Mouse (Mus musculus) limb, embryonic 10.5 days (tissue): ENCODE measurements around the gene Id1. TPM values are rescaled to one million over a fixed set of nuclear protein-coding genes. Genes with fewer than 3 reads are reported as not detected.

ENCODE experiments used
- DNase-seq: peaks from one replicate; pipeline ENCODE4 v3.0.0-alpha.2; 2017; ENCODE audit warnings: low spot score
- H3K27ac ChIP-seq: fragments of 300-500 bp; sonication (generic); 2 replicates; pipeline ENCODE4 v1.5.1; 2016; ENCODE audit warnings: mild to moderate bottlenecking
- H3K27me3 ChIP-seq: fragments of 300-500 bp; sonication (generic); 2 replicates; pipeline ENCODE4 v1.6.1; 2016; ENCODE audit warnings: low read depth, mild to moderate bottlenecking; ENCODE audit not compliant: poor library complexity, severe bottlenecking
- H3K36me3 ChIP-seq: fragments of 300-500 bp; sonication (generic); 2 replicates; pipeline ENCODE4 v1.6.1; 2016; ENCODE audit warnings: mild to moderate bottlenecking, moderate library complexity
- H3K4me1 ChIP-seq: fragments of 300-500 bp; sonication (generic); 2 replicates; pipeline ENCODE4 v1.6.1; 2016
- H3K4me3 ChIP-seq: fragments of 300-500 bp; sonication (generic); 2 replicates; pipeline ENCODE4 v1.5.1; 2016; ENCODE audit warnings: mild to moderate bottlenecking, moderate library complexity
- H3K9me3 ChIP-seq: fragments of 300-500 bp; sonication (generic); replicated peaks from 2 replicates; pipeline ENCODE4 v1.6.1; 2016; ENCODE audit warnings: mild to moderate bottlenecking
- WGBS: fragments of 180-500 bp; shearing (Covaris S2); methylation state at CpG from one replicate; pipeline ENCODE4 v1.1.7; 2016; 5-methylcytosine and 5-hydroxymethylcytosine counted together
- polyA plus RNA-seq: library from polyadenylated mRNA; unstranded; fragments of >200 nt; fragmentation: Nextera tagmentation; extraction: Ambion mirVana; gene quantifications from 2 replicates; pipeline ENCODE4 v1.2.1, GENCODE M21; 2016

Id1 gene
- polyA plus RNA-seq, 1 experiment from 2014 or later, result 178 TPM

DNA sequence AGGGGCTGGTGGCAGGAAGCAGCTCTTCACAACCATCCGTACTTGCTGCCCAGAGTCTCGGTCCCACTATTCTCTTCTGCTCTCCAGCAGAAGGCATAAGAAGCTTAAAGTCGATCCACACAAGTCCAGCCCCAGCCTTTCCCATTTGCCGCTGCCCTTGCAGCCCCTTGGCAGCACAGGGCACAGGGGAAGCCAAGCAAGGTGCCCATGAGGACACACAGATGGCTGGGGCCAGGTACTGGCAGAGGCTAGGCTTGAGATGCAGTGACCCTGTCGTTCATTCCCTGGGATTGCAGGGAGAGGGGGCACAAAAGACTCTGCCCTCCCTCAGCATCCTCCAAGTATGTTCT, 31.8 kb upstream of the Id1 start:
- peaks cover 54% of the 10 kb centered on the region for H3K4me1 ChIP-seq
- no peak overlapping the region for H3K4me3 ChIP-seq
- DNase-seq, result no peak
- peak overlapping the region; percentile 94 for H3K27ac ChIP-seq
- no peaks in the 10 kb centered on the region for H3K9me3 ChIP-seq
- H3K36me3 ChIP-seq, result peaks cover 90% of the 10 kb centered on the region
- no peaks in the 10 kb centered on the region for H3K27me3 ChIP-seq
- WGBS, result 88% methylated on average over 5 of the region's 5 CpGs

DNA sequence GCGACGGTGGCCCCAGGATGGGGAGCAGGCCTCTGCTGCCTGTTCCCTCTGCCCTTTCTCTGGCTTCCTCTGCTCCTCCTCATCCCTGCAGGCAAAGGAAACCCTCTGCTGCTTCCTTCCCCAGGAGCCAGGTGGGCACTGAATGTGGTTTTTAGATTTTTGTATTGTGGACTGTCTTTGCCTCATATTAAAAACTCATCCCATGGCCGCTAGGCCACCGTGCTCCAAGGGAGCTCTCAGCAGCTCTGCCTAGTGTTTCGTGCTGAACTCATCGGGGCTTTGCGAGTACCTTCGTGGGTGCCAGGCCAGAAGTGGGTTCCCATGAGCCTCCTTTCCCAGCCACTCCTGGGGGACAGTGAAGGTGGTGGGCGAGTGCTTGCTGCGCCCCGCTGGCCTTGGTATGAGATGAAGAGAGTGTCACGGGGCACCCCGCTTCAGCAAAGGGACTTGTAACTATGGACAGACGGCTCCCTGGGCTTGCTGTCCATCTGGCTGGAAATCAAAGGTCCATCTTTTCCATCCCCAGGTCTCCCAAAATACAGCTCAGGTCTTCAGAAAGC, 31.2 kb upstream of the Id1 start:
- Histone ChIP-seq H3K9me3 (no peaks in the 10 kb centered on the region), H3K27ac (peak overlapping the region; percentile 94), H3K36me3 (peaks cover 85% of the 10 kb centered on the region), H3K4me1 (peaks cover 54% of the 10 kb centered on the region), H3K27me3 (no peaks in the 10 kb centered on the region), H3K4me3 (no peak overlapping the region)
- no peak for DNase-seq
- 90% methylated on average over 14 of the region's 14 CpGs for WGBS

DNA sequence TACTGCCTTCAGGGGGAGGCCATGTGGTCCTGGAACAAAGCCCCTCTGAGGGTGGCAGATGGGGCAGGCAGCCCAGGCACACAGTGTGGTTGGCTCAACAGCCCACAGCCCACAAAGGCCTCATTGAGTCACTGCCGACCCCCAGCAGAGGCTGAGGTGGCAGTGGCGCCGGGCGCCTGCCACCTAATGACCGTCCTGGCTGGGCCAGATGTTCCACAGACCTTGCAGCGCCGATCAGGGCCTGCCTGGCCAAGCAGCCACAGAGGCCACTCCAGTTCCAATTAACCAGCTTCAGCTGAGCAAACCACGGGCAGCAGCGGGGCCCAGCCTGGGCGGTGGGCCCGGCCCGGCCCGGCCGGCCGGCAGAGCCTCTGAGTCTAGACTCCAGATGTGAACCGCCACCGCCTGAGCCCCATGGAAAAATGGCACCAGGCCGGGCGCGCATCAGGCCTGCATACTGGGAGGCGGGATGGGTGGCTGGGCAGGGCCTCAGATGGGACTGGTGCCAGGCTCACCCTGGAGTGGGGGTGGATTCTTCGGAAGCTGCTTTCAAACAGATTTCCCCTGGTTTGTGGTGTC, 30.0 kb upstream of the Id1 start:
- no peaks in the 10 kb centered on the region for H3K9me3 ChIP-seq
- peak; percentile 85 for DNase-seq

DNA sequence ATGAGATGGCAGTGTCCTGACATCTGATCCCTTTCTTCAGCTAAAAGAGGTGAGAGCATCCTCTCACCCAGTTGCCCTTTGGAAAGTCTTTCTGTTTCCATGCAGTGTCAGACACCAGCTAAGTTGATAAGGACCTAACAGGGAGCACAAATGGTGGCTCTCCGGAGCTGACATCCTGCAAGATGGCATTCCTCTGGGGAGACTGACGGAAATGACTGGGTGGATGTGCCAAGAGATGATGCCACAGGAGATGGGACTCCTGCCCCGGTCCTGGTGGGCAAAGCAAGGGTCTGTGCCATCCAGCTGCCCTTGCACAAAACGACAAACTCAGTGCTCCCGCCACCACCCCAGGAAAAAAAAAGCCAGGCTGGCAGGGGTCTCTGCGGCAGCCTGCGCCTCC, 28.9 kb upstream of the Id1 start:
- Histone ChIP-seq H3K4me1 (peaks cover 54% of the 10 kb centered on the region), H3K36me3 (peaks cover 62% of the 10 kb centered on the region), H3K4me3 (peak overlapping the region; percentile 49), H3K27ac (peak overlapping the region; percentile 94), H3K27me3 (no peaks in the 10 kb centered on the region), H3K9me3 (no peaks in the 10 kb centered on the region)
- DNase-seq, result no peak
- 17% methylated on average over 7 of the region's 7 CpGs for WGBS

More for the DNA sequence above, 30.0 kb upstream of the Id1 start:
- Histone ChIP-seq H3K27me3 (no peaks in the 10 kb centered on the region), H3K27ac (peak overlapping the region; percentile 94), H3K36me3 (peaks cover 73% of the 10 kb centered on the region), H3K4me1 (peaks cover 54% of the 10 kb centered on the region), H3K4me3 (peak overlapping the region; percentile 30)
- 47% methylated on average over 22 of the region's 22 CpGs for WGBS

DNA sequence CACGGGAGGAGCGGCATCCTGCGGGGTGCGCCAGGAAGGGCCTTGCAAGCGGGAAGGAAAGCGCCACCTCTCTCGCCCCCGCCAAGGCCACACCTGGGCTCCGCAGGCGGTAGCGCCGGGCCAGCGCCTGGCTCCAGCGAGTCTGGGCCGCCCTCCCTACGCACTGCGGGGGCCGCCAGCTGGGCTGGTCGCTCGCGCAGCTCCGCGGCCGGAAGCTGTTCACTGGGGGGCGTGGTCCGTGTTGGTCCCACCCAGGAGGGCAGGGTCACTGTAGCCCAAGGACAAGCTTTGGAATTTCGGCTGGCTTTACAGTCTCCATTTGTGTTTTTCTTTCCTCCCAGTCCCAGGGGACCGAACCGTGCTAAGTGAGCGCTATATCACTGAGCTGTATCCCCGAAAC, 28.4 kb upstream of the Id1 start:
- Histone ChIP-seq H3K4me1 (peaks cover 54% of the 10 kb centered on the region), H3K36me3 (peaks cover 57% of the 10 kb centered on the region), H3K27ac (peak overlapping the region; percentile 94), H3K9me3 (no peaks in the 10 kb centered on the region), H3K4me3 (peak overlapping the region; percentile 49), H3K27me3 (no peaks in the 10 kb centered on the region)
- WGBS, result 1% methylated on average over 31 of the region's 31 CpGs
- DNase-seq, result peak; percentile 96

DNA sequence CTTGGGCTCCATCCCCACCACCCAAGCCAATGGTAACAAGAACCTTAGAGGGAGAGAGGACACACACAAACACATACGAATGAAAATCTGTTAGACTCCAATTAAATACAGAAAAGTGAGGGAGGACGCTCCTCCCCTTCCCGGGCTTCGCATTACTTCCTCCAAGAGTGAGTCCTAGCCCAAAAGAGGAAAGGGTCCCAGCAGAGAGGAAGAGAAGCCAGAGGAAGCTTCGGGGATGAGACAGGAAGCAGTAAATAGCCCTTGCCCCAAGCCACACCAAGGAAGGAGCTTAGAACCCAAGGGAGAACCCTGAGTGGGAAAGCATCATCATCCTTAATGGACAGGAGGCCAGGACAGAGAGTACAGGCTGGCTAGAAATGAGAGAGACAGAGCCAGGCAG, 27.0 kb upstream of the Id1 start:
- DNase-seq, result no peak
- H3K27ac ChIP-seq, result peak overlapping the region; percentile 94; the same call in 1 of the 2 replicates
- WGBS, result 94% methylated on average over 5 of the region's 5 CpGs
- H3K4me1 ChIP-seq, result peaks cover 47% of the 10 kb centered on the region
- no peaks in the 10 kb centered on the region for H3K9me3 ChIP-seq
- H3K27me3 ChIP-seq, result no peaks in the 10 kb centered on the region
- H3K4me3 ChIP-seq, result no peak overlapping the region
- H3K36me3 ChIP-seq, result peaks cover 43% of the 10 kb centered on the region

GRCm38 (mm10) chr2:152716241-152716772, 19.7 kb upstream of the Id1 start:
- no peaks in the 10 kb centered on the region for H3K27me3 ChIP-seq
- no peaks in the 10 kb centered on the region for H3K9me3 ChIP-seq
- no peak overlapping the region for H3K4me3 ChIP-seq
- peaks cover 12% of the 10 kb centered on the region for H3K4me1 ChIP-seq
- H3K36me3 ChIP-seq, result no peaks in the 10 kb centered on the region
- 82% methylated on average over 6 of the region's 6 CpGs for WGBS
- H3K27ac ChIP-seq, result peak overlapping the region; percentile 46; the same call in 1 of the 2 replicates
- DNase-seq, result no peak

DNA sequence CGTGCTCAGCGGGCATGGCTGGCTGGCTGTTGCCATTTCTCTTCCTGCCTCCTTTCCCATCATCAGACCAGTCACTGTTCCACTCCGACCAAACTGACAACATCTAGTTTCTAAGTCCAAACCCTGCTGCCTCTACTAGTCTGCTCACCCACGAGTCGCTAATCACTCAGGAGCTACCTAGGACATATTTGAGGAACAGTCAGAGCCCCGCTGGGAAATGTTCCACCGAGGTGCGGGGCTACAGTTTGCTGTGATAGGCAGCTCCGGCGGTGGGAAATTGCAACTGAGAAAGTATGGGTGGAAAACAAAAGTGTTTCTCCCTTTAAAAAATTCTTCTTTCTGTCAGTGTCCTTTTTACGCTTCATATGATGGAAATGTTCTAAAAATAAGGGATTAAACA, 18.4 kb upstream of the Id1 start:
- no peaks in the 10 kb centered on the region for H3K36me3 ChIP-seq
- peak overlapping the region; percentile 72 for H3K27ac ChIP-seq
- H3K27me3 ChIP-seq, result no peaks in the 10 kb centered on the region
- DNase-seq, result no peak
- no peak overlapping the region for H3K4me3 ChIP-seq
- H3K4me1 ChIP-seq, result peaks cover 12% of the 10 kb centered on the region
- H3K9me3 ChIP-seq, result no peaks in the 10 kb centered on the region
- 69% methylated on average over 11 of the region's 11 CpGs for WGBS

DNA sequence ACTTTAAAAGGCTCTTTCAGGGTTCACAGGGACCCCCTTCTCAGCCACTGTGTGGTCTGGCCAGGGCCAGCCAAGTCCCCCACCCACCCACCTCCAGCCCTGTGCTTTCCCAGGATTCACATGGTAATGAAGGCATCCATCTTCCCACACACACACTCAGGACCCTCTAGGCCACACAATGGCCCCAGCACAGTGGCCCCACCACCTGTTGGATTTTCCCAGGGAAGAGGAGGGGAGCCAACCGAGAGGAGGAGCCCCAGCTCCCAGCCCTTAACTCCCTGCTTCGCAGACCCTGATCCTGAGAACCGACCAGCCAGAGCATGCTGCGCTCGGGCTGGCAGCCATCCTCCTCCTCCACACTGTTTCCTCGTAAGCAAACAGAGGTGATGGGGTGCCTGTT, 18.0 kb upstream of the Id1 start:
- H3K27ac ChIP-seq, result peak overlapping the region; percentile 72
- no peak overlapping the region for H3K4me3 ChIP-seq
- no peaks in the 10 kb centered on the region for H3K27me3 ChIP-seq
- no peaks in the 10 kb centered on the region for H3K36me3 ChIP-seq
- H3K4me1 ChIP-seq, result peaks cover 12% of the 10 kb centered on the region
- DNase-seq, result no peak
- WGBS, result 32% methylated on average over 6 of the region's 6 CpGs
- no peaks in the 10 kb centered on the region for H3K9me3 ChIP-seq

DNA sequence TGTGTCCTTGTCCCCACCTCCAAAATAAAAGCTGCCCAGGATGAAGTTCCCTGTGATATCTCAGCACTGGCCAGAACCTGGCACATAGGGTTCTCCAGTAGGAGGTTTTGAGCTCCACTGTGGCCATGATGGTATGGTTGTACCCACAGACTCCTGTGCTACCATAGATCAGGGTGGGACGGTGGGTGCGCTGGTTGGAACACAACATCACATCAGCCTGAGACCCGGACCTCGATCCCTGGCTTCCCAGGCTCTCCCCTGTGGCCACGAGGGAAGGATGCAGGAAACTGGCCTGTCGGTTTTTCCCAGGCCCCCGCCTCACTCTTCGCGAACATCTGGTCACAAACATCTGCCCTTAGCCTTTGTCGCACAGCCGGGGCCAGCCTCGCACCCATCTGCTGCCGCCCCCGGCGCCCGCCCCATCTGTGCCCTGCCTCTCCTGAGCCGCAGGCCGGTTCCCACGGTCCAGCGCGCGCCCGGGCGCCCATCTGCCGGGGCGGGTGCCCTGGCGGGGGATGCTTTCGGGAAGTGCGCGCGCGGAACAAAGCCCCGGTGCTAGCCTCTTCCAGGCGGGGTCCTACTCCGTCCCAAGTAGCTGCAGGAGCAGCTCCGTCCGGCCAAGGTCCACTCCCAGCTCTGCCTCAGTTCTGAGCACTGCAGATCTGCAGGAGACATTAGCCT, 12.3 kb upstream of the Id1 start:
- Histone ChIP-seq H3K27ac (peak overlapping the region; percentile 91), H3K4me1 (peaks cover 53% of the 10 kb centered on the region)
- peak; percentile 68 for DNase-seq

DNA sequence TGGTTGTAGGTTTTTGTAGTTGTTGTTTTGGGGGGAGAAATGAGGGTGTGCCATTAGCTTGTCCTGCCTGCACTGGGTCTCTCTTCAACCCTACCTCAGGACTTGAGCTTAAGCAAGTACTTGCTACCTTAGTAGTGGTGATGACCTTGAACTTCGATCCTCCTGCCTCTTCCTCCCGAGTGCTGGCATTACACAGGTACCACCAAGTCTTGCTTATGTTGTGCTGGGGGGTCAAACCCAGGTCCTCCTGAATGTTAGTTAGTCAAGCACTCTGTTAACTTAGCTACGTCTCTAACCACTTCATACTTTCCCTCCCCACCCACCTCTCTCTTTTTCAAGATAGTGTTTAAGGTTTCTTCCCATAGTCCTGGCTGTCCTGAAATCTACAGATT, 11.7 kb upstream of the Id1 start:
- Histone ChIP-seq H3K36me3 (no peaks in the 10 kb centered on the region), H3K9me3 (no peaks in the 10 kb centered on the region), H3K27ac (peak overlapping the region; percentile 91), H3K27me3 (no peaks in the 10 kb centered on the region), H3K4me1 (peaks cover 58% of the 10 kb centered on the region), H3K4me3 (peak overlapping the region; percentile 52)
- 57% methylated on average over 3 of the region's 3 CpGs for WGBS
- DNase-seq, result no peak

More for the DNA sequence above, 12.3 kb upstream of the Id1 start:
- H3K4me3 ChIP-seq, result peak overlapping the region; percentile 52
- no peaks in the 10 kb centered on the region for H3K9me3 ChIP-seq
- H3K36me3 ChIP-seq, result no peaks in the 10 kb centered on the region
- no peaks in the 10 kb centered on the region for H3K27me3 ChIP-seq
- WGBS, result 3% methylated on average over 37 of the region's 37 CpGs

GRCm38 (mm10) chr2:152725178-152725750, 10.8 kb upstream of the Id1 start:
- no peaks in the 10 kb centered on the region for H3K27me3 ChIP-seq
- 72% methylated on average over 15 of the region's 15 CpGs for WGBS
- no peak overlapping the region for H3K4me3 ChIP-seq
- H3K9me3 ChIP-seq, result no peaks in the 10 kb centered on the region
- peak overlapping the region; percentile 77 for H3K27ac ChIP-seq
- H3K36me3 ChIP-seq, result no peaks in the 10 kb centered on the region
- DNase-seq, result no peak
- H3K4me1 ChIP-seq, result peaks cover 67% of the 10 kb centered on the region

GRCm38 (mm10) chr2:152726213-152726612, 9.8 kb upstream of the Id1 start:
- Histone ChIP-seq H3K4me1 (peaks cover 76% of the 10 kb centered on the region), H3K27me3 (no peaks in the 10 kb centered on the region), H3K4me3 (no peak overlapping the region), H3K9me3 (no peaks in the 10 kb centered on the region), H3K36me3 (no peaks in the 10 kb centered on the region), H3K27ac (peak overlapping the region; percentile 77)
- 58% methylated on average over 6 of the region's 6 CpGs for WGBS
- no peak for DNase-seq
